Mouse (Mus musculus): ENCODE results near the gene Cdkl2.

The Cdkl2 gene

GRCm38 (mm10) chr5:92043783-92044182 is at the start of gene Cdkl2:
TSS of gene Cdkl2 (minus strand) at chr5:92043883.
- no peak for DNase-seq (ENCODE audit: low spot score in 2 of 2)

DNA sequence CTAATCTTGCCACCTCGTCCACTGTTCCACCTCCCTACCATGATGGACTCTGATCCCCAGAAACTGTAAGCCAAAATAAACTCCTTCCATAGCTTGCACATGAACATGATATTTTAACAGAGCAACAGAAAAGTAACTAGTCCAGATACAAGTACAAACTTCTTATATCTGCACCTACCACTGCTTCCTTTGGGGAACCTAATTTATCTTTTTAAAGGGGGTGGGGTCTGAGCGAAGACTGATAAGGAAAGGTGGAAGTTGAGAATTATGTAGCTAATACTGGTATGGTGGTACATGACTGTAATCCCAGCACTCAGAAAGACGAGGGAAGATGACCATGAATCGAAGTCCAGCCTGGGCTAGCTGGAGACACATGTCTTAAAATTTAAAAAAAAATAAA is 43.8 kb upstream of the Cdkl2 start:
- no peak for DNase-seq (ENCODE audit: low spot score in 2 of 2)

DNA sequence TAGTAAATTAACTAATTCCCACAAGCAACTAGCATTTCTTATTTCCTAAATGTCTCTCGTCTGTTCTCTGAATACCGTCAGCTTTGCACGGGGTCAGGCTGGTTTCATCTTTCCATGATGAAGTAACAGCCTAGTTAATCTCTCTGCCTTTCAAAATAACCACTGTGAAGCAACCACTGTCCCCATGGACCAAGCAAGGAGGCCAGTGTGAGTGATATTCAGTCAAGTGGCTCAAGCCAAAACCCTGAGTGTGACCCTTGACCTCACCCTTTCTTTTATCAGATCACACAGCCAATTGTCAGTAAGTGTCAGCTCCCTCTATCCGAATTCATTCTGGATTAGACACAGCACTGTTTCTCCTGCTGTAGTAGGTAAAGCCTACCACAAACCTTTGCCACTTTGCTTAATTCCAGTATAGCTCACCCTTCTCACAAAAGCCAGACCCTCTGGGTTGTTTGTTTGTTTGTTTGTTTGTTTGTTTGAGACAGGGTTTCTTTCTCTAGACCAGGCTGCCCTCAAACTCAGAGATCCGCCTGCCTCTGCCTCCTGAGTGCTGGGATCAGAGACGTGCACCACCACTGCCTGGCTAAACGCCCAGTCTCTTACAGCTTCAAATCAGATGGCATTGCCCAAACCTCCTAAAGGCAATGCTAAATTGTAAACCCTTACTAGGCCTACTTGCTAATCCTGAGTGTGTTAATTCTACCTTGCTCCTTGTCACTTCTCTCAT is 42.3 kb upstream of the Cdkl2 start:
- DNase-seq (ENCODE audit: low spot score in 2 of 2) = no peak

GRCm38 (mm10) chr5:92085246-92085645 is 41.6 kb upstream of the Cdkl2 start:
- no peak for DNase-seq (ENCODE audit: low spot score in 2 of 2)

DNA sequence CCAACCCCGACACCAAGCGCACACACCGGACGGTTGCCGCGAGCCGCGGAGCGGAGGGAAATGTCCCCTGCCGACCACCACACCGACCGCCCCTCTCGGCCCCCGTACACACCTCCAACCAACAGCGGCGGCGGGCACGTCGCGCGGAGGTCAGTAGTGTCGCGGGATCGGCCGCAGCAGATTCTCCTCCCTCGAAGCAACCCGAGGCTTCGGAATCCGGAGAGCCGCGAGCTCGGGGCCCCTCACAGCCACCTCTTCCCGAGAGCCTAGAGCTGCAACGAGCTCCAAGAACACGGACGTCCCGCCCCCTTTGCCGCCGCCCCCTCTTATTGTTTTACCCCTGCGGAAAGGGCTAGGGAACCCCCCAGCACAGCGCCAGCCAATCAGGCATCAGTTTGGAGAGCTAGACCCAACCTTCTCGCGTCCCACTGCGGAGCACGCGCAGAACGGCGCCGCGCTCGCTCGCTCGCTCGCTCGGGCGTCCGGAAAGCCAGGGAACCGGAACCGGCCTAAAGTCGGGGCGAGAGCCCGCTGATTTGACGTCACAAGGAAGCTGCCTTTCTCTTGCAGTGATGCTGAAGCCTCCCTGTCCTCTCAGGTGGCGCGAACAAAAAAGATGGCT is 39.8 kb upstream of the Cdkl2 start, which contains the start of gene G3bp2:
G3bp2 (minus strand) TSS at position 303 of the 622 bp plus-strand sequence.
- DNase-seq (ENCODE audit: low spot score in 2 of 2) = peak; percentile 95 to 96

DNA sequence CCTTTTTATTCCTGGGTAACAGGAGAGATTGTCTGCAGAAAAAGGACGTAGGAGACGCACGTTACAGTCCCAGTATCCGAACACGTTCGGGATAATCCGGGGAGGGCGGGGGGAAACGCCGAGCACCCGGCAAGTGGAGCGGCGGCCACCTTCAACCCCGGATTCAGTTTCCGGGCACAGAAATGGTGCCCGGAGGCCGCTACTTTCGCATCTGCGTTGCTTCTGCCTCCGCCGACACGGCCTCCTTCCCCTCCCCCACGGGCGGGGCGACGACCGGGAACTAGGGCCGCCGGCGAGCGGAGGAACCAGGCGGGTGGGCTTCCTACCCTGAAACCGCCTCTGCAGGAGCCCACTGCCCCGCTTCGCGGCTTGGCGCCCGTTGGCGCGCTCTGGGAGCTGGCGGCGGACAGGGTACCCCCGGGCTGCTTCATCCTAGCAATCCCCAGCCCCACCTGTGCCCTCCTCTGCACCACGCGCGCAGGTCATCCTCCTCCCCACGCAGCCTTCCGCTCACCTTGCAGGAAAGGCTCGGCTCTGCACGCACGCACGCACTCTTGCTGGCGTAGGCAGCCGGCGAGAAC is 39.2 kb upstream of the Cdkl2 start:
- DNase-seq (ENCODE audit: low spot score in 2 of 2) = peak; percentile 56 to 61

GRCm38 (mm10) chr5:92081326-92081725 is 37.6 kb upstream of the Cdkl2 start:
- no peak for DNase-seq (ENCODE audit: low spot score in 2 of 2)

GRCm38 (mm10) chr5:92080400-92080799 is 36.7 kb upstream of the Cdkl2 start:
- no peak for DNase-seq (ENCODE audit: low spot score in 2 of 2)

- no peak for DNase-seq (ENCODE audit: low spot score in 2 of 2)
These were observed 35.6 kb upstream of the Cdkl2 start for GRCm38 (mm10) chr5:92079304-92079703.

- no peak for DNase-seq (ENCODE audit: low spot score in 2 of 2)
These were observed 35.1 kb upstream of the Cdkl2 start for GRCm38 (mm10) chr5:92078751-92079150.

- DNase-seq (ENCODE audit: low spot score in 2 of 2) = no peak
These were observed 32.6 kb upstream of the Cdkl2 start for GRCm38 (mm10) chr5:92076273-92076672.

- no peak for DNase-seq (ENCODE audit: low spot score in 2 of 2)
These were observed 30.4 kb upstream of the Cdkl2 start for GRCm38 (mm10) chr5:92074061-92074460.

GRCm38 (mm10) chr5:92063192-92063591 is 19.5 kb upstream of the Cdkl2 start:
- DNase-seq (ENCODE audit: low spot score in 2 of 2) = no peak

DNA sequence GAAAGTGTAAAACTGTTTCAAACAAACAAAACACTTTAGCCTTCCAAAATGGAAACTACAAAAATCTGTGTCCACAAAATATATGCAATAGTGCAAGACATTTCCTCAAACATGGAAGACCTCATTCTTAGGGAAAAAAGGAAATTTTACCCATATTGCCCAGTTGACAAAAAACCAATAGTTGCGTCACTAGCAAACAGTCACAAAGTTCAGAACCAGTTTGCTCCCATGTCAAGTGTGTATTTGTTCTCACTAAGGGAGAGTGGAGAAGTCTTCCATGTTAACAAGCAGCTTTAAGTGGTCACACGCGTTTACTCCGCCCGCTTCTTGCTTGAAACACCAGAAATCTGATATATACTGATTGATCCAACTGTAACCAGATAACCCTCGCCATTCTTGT is 9.2 kb upstream of the Cdkl2 start:
- no peak for DNase-seq (ENCODE audit: low spot score in 2 of 2)

DNA sequence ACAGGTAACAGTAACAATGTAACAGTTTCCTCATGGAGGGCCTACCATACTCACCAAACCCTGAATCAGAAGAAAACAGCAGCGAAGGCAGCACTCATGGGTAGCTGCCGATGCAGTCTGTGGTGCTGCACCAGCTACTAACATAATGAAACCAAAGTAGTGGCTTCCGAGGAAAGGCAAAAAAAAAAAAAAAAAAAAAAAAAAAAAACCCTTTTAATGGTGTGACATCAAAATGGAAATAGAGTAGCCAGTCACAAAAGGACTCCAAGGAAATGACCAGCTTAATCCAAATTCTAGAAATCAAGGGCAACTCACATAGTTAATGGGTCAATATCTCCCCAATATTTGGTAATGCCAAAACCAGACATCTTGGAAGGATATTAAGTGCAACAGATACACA is 6.7 kb upstream of the Cdkl2 start:
- no peak for DNase-seq (ENCODE audit: low spot score in 2 of 2)

GRCm38 (mm10) chr5:92042377-92043348 is 1.0 kb downstream of the Cdkl2 start:
- peak; percentile 96 to 98 for DNase-seq (ENCODE audit: low spot score in 2 of 2)

GRCm38 (mm10) chr5:92019960-92020359 is 23.7 kb downstream of the Cdkl2 start:
- no peak for DNase-seq (ENCODE audit: low spot score in 2 of 2)

- no peak for DNase-seq (ENCODE audit: low spot score in 2 of 2)
These were observed 31.9 kb downstream of the Cdkl2 start for GRCm38 (mm10) chr5:92011756-92012155.

- DNase-seq (ENCODE audit: low spot score in 2 of 2) = no peak
These were observed 33.9 kb downstream of the Cdkl2 start for GRCm38 (mm10) chr5:92009827-92010226.

GRCm38 (mm10) chr5:92003011-92003410 is 40.7 kb downstream of the Cdkl2 start:
- no peak for DNase-seq (ENCODE audit: low spot score in 2 of 2)

DNA sequence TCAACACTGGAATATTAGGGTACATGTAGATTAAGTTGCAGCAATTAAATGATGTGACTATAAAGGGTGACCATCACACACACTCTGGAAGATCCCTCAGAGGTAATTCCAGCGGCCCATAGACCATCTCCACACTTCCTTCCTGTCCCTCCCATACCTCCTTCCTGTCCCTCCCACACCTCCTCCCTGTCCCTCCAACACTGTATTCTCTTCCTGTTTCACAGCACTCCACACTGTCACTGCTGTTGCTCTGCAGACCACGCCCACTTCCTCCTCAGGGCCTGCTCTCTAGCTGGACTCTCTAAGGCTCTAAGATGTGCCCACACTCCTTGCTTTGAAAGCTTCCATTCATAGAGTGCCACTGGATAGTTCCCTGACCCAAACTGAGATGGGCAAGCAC is 42.9 kb downstream of the Cdkl2 start:
- DNase-seq (ENCODE audit: low spot score in 2 of 2) = no peak

- peak; percentile 60 to 61 for DNase-seq (ENCODE audit: low spot score in 2 of 2)
These were observed 49.1 kb downstream of the Cdkl2 start for GRCm38 (mm10) chr5:91994546-91994945.
